Mouse (Mus musculus): ENCODE measurements around the gene Crp.

Gene Crp

GRCm38 (mm10) chr1:172697844-172698243 lies at the start of gene Crp:
Gene Crp, plus strand, starts transcription at chr1:172698055.
- no peak for DNase-seq (ENCODE audit: low spot score)

- no peak for DNase-seq (ENCODE audit: low spot score)
Measured at GRCm38 (mm10) chr1:172649396-172649795, 48.5 kb upstream of the Crp start.

GRCm38 (mm10) chr1:172650519-172651287 lies 47.2 kb upstream of the Crp start:
- no peak for DNase-seq (ENCODE audit: low spot score)

GRCm38 (mm10) chr1:172651288-172651987 lies 46.4 kb upstream of the Crp start:
- no peak for DNase-seq (ENCODE audit: low spot score)

GRCm38 (mm10) chr1:172652040-172652662 lies 45.7 kb upstream of the Crp start:
- no peak for DNase-seq (ENCODE audit: low spot score)

- no peak for DNase-seq (ENCODE audit: low spot score)
Measured at GRCm38 (mm10) chr1:172653900-172654299, 44.0 kb upstream of the Crp start.

- DNase-seq (ENCODE audit: low spot score): no peak
Measured at GRCm38 (mm10) chr1:172657266-172657665, 40.6 kb upstream of the Crp start.

GRCm38 (mm10) chr1:172659688-172660087 lies 38.2 kb upstream of the Crp start:
- no peak for DNase-seq (ENCODE audit: low spot score)

- DNase-seq (ENCODE audit: low spot score): no peak
Measured at GRCm38 (mm10) chr1:172665457-172665856, 32.4 kb upstream of the Crp start.

- DNase-seq (ENCODE audit: low spot score): no peak
Measured at GRCm38 (mm10) chr1:172667597-172667996, 30.3 kb upstream of the Crp start.

- DNase-seq (ENCODE audit: low spot score): no peak
Measured at GRCm38 (mm10) chr1:172670716-172671115, 27.1 kb upstream of the Crp start.

GRCm38 (mm10) chr1:172680742-172681141 lies 17.1 kb upstream of the Crp start:
- no peak for DNase-seq (ENCODE audit: low spot score)

- DNase-seq (ENCODE audit: low spot score): no peak
Measured at GRCm38 (mm10) chr1:172683551-172683950, 14.3 kb upstream of the Crp start.

GRCm38 (mm10) chr1:172683957-172684356 lies 13.9 kb upstream of the Crp start:
- no peak for DNase-seq (ENCODE audit: low spot score)

GRCm38 (mm10) chr1:172685178-172685577 lies 12.7 kb upstream of the Crp start:
- no peak for DNase-seq (ENCODE audit: low spot score)

- DNase-seq (ENCODE audit: low spot score): no peak
Measured at GRCm38 (mm10) chr1:172697422-172697821, 433 bp upstream of the Crp start.

- no peak for DNase-seq (ENCODE audit: low spot score)
Measured at GRCm38 (mm10) chr1:172700814-172701213, 3.0 kb downstream of the Crp start.

GRCm38 (mm10) chr1:172701381-172701780 lies 3.5 kb downstream of the Crp start:
- no peak for DNase-seq (ENCODE audit: low spot score)

GRCm38 (mm10) chr1:172701901-172702300 lies 4.0 kb downstream of the Crp start:
- no peak for DNase-seq (ENCODE audit: low spot score)

GRCm38 (mm10) chr1:172704769-172705168 lies 6.9 kb downstream of the Crp start:
- no peak for DNase-seq (ENCODE audit: low spot score)

- DNase-seq (ENCODE audit: low spot score): no peak
Measured at GRCm38 (mm10) chr1:172706243-172706642, 8.4 kb downstream of the Crp start.

- no peak for DNase-seq (ENCODE audit: low spot score)
Measured at GRCm38 (mm10) chr1:172709788-172710350, 12.0 kb downstream of the Crp start.

- DNase-seq (ENCODE audit: low spot score): no peak
Measured at GRCm38 (mm10) chr1:172711396-172711795, 13.5 kb downstream of the Crp start.

All from testis, postnatal 14 days (tissue).